Mouse (Mus musculus): ENCODE results near the gene 9330182L06Rik. TPM values are rescaled to one million over a fixed set of nuclear protein-coding genes. Genes with fewer than 3 reads are reported as not detected.

The 9330182L06Rik gene
- total RNA-seq, 1 experiment from 2014 or later, result 14.1 TPM

DNA sequence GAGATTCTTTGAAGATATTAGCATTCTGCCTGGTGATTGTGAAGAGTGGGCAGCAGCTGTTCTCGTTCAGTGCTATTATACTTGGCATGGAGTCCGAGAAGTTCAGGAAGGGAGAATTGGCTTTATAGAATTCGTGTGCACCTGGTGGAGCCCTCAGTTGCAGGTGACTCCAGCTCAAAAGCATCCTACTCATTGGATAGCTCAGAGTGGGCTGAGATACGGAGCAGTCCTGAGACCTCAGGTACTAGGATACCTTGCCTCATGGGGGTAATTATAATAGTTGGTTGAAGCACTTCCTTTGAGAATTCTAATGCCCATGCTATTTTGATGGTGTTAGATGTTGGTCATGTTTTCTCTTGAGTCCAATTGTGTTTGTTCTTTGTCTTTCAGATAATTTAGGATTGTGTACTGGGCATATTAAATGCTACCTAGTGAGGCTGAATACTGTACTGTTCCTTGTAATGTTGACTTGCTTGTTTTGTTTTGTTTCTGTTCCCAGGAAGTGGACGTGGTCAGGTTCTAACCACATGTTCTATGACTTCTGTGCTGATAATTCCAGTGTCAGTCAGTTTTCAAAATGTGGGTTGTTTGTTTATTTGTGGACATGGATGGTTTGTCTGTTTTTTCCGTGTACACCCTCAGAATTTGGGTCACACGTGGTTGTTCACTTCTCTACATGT is 96.2 kb downstream of the 9330182L06Rik start:
- no peak for DNase-seq

DNA sequence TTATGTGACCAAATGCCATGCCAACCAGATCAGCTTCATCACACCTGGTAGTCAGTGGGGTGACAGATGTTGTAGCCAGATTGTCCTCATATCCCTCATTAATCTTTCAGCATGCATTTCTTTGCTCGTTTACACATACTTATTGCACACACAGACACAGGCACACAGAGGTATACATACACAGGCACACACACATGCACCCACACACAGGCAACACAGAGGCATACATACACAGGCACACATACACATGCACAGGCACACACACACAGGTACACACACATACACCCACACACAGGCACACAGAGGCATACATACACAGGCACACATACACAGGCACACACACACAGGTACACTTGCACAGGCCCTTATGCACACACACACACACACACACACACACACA is 99.0 kb downstream of the 9330182L06Rik start:
- no peak for DNase-seq

DNA sequence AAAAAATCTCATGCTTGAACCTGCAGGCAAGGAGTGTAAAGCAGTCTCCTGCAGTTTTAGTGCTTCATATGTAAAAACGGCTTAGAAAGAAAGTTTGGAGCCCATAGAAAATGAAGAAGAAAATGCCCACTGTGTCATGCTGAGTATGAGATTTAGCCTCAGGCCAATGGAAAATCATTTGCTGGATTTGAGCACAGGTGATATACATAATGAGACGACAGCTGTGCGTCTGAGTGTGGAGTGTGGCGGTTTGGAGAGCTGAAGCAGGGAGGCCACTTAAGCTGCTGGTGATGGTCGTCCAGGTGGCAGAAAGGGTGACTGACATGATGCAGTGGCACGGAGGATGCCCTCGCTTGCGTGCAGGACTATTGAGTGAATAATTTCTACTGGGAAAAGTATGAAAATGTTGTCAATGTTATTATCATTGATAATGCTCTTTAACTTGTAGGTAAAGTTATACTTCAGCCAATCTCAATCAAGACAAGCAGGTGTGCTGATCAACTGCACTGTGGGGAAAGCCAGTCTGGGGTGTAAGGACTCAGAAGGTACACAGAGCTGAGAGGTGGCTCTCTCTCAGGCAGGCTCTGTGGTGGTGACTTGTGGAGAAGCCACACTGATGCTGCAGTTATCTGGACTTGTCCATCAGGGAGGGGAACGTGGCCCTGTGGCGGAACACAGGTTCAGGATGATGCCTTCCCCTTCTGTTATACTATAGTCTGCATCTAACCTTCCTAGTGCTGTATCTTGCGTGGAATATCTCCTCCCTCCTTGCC is 102.2 kb downstream of the 9330182L06Rik start:
- DNase-seq, result no peak

DNA sequence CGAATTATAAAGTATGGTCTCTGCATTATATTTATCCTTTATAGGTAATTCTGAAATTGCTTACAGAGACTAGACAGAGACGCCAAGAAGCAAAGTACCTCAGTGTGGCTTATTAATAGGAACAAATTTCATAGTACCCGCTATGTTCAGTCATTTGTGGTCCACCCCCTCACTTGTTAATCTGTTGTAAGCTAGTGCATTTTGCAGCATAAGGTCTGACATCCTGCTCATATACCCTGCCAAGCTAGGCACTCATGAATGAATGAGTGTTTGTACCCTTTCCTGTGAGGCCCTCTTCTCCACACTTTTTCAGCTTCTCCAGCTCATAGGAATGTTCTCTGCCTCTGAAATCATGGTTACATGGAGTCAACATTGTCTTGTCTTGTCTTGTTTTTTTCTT is 105.2 kb downstream of the 9330182L06Rik start:
- no peak for DNase-seq

DNA sequence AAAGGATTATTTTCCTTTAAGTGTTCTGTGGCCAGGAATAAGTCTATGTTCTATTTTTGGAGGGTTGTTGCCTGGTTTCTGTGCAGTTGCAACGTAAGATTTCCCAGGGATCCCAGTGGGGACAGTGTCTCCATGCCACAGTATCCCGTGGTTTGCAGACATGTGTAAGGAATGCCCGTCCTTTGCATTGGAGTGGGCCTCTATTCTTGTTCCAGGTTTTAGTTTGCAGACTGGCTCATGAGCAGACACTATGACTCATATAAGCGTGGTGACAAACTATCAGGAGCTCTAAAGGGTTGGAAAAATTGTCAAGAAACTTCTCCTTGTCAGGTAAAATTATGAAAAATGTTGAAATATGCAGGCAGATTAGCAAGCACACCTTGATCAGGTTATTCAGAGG is 107.4 kb downstream of the 9330182L06Rik start:
- DNase-seq, result no peak

DNA sequence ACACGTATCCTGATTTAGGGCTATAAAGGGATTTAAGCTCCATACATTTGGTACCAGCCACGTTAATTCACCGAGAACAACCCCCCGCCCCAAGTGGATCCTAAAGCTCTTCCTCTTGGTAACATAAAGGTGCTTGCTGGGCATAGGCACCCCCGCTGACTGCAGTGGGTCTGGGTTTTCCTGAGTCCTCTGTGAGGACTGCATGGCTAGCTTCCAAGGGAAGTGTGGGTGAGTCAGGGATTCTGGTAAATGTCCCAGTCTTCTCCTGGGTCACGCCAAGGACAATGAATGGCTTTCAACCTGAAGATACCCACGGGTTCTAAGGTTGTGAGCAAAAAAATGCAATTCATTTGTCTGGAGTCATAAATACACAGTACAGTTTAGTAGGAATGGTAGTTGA is 124.0 kb downstream of the 9330182L06Rik start:
- peak; percentile 59 for DNase-seq

DNA sequence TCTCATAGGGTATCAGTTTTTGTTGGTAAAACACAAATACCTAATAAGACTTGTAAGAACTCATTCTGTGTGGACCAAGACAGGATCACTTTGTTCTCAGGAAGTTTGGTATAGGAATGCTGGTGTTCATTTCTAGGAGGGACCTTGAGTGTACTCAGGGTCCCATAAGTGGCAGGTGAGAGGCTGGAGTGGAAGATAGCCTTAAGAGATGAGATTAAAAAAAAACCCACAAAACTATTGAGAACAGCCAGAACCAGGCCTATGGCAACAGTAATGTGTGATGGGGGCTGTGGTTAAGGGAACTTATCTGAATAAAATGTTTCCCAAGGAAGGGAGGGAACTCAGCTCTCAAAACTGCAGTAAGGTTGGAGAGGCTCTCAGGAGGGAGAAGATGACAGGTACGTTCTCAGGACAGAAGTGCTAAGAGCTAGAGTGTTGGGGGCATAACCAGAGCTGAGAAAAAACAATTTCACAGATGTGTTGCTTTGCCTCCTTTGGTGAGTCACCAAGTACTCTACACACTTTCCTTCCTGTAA is 126.0 kb downstream of the 9330182L06Rik start:
- DNase-seq, result no peak

DNA sequence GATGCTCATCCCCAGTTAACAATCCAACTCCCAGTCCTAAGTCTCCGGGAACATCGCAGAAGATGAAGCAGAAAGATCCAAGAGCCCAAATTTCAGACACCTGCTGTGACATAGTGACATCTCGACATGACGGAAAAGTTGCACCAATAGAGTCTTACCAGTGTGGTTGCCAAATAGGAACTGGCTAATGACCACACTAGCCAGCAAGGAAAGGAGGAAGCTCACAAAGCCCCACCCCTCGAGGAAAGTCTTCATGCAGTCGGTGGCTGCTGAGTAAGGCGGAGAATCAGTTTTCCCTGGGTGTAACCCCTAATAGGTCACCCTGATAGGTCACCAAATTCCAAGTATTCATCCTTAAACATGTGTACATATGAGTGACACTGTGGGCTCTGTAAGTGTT is 151.2 kb downstream of the 9330182L06Rik start:
- no peak for DNase-seq

DNA sequence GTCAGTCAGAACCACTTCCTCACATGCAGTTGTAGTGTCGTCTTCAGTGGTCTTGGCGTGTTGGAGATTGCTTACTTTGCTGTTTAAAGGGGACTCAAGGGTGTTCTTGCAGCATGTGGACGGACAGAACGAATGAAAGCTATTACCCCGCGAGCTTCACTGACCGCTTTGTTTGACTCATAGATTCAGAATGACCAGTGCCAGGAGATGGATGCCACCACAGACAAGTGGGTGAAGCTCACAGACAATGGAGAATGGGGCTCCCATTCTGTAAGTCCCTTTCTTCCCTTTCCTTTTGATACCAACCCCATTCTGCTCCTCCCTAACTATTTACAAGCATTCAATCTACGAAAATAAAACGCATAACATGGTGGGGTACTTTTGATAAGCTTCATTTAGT is 151.9 kb downstream of the 9330182L06Rik start:
- no peak for DNase-seq

DNA sequence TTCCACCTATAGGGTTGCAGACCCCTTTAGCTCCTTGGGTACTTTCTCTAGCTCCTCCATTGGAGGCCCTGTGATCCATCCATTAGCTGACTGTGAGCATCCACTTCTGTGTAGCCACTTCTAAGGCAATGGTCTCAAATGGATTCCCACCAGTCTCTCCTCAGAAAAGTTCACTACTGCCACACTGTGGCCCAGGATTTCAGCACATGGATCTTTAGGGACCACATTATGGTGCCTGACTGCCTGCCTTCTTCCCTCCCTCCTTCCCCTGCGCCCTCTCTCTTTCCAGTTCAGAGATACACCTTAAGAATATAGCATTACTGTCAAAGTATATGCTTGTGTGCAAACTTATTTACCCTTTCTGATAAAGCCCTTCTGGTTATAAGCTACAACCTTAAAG is 154.0 kb downstream of the 9330182L06Rik start:
- peak; percentile 51 for DNase-seq

DNA sequence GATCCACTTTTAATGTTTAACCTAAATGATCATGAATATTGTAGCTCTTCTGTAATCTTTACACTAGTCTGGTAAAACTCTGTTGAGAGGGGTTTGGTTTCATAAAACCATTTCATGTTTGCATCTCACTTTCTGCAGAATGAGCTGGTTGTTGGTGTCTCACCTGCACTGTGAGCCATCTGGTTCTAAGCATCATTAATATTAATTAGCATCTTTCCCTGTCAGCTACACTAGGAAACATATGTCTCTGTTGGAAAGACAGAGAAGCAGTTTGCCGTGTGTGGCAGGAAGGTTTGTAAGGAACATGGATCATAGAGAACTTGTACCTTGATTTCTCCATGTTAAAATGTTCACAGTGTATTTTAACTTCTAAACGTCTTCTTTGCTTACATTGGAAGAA is 158.5 kb downstream of the 9330182L06Rik start:
- no peak for DNase-seq

DNA sequence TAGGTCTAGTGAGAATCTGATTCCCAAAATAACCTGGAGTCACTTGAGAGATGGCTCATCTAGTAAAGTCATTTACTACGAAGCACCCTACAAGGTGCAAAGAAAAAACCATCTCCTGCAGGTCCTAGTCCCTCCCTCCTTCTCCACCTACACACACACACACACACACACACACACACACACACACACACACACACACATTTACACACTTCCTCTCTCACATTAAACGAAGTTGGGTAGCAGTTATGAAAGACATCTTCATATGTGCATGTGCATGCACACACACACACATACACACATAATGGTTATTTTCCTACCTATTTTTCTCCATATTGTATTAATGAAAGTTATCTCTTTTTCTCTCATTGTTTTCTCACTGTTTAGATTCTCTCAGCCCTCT is 161.2 kb downstream of the 9330182L06Rik start:
- no peak for DNase-seq

DNA sequence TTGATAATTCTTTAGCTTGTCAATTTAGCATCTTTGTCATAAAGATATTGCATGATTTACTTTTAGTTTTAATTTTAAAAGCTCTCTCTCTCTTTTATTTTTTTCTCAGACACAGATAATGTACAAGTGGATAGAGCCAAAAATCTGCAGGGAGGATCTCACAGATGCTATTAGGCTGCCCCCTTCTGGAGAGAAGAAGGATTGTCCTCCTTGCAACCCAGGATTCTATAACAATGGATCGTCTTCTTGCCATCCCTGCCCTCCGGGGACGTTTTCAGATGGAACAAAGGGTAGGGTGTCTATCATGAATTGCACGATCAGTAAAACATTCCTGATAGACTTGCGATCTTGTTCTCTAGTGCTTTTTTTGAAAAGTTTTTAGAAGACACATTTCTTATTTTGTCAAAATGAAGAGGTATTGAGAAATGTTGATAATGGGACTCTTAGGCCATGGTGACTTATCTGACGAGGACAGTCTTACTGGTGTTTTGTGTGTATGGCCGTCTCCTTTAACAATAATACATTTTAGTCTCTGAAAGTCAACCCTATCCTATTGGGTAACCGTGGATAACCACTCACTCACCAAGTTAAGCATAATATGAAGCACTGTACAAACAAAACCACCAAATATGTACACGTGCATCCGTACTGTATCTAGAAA is 161.8 kb downstream of the 9330182L06Rik start:
- DNase-seq, result peak; percentile 42

DNA sequence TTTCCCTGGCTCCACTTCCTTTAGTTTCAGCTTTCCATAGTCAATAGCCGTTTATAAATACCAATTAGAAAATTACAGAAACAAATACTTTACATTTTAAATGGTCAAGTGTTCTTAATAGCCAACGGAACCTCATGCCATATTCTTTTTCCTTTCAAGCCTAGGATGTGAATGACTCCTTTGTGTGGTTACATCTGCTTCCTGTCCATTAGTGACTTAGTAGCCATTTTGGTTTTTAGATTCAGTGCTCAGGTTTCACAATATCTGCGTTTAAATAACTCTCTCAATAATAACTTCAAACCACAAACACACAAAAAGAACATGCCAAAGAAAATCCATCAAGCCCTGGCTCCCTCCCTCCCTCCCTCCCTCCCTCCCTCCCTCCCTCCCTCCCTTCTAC is 162.8 kb downstream of the 9330182L06Rik start:
- no peak for DNase-seq

DNA sequence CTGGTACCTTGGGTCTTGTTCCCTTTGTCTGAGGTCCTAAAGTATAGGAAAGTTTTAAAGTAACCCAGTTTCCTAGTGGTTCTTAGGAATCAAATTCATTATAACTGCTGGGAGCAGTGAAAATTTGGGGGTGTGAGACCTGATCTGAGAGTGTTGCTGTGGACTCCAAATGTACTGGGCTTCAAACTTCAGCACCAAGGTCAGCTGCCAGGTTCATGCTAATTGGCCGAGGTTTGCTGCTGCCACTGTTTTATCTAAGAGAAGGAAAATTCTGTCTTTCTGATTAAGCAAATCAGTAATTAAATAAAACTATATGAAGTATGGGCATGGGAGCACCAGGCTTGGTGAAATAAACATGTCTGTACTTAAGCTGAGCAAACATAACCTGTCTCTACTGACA is 180.2 kb downstream of the 9330182L06Rik start:
- peak; percentile 38 for DNase-seq

DNA sequence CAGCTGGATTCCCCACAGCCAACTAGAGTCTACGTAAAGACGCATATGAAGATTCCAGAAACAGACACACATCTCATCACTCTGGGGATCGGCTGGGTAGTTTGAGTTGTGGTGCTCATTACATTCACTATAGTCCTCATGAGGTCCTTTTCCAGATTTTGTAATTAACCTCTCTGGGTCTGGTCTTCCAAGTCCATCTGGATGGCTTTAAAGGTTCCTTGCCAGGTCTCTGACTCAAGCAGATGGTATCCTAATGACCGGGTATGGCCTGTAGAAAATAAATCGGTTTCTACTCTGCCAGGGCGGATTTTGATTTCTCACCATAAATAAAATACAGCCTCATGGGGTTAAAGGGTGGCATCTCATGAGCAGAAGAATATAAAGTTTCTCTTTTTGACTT is 183.0 kb downstream of the 9330182L06Rik start:
- DNase-seq, result no peak

DNA sequence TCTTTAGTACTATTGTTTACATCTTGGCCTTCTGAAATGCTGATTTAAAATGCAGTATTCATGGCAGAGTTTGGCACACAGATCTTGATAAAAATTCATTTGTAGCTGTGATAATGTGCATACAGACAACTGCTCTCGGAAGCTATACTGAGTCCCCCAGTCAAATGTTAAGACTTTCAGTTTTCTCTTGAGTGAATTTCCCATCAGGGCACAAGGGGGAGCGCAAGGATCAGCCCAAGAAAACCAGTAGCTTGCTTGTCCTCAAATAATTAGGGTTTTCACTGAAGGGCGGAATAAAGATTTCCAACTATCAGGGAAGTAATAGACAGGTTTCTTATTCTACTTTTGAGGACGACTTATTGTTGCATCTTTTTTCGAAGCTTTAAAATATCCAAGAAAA is 183.7 kb downstream of the 9330182L06Rik start:
- DNase-seq, result peak; percentile 5

DNA sequence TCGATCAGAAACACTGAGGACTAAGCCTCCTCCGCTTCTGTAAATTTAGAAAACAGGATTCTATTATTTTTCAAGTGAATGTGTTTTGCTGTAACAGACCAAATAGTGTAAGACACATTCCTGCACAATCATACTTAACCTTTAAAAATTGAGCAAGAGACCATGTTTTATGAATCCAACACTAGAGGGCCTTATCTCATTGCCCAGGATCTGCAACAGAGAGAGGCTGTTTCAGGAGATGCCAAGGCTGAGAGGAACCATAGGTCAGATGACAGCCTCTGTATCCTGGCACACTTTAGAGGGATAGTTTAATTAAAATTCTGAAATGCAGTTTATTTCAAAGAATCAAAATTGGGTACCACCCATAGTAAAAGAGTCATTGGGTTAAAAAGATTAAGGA is 187.4 kb downstream of the 9330182L06Rik start:
- DNase-seq, result no peak

DNA sequence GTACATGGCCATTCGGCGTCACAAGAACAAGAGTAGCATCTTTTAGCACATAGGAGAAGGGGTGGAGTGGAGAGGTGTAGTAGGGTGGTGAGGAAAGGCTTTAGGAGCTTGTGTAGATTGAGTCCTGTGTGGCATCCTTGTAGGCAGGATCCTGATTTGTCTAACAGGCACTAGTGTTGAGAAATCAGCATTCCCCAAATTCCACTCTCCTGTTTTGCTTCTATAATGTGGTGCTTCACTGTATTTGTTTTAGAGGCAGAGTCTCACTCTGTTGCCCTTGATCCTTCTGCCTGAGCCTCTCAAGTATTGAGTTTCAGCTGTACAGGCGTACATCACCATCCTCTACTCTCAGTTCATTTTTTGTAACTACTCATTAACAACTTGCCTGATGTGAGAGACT is 211.7 kb downstream of the 9330182L06Rik start:
- no peak for DNase-seq

DNA sequence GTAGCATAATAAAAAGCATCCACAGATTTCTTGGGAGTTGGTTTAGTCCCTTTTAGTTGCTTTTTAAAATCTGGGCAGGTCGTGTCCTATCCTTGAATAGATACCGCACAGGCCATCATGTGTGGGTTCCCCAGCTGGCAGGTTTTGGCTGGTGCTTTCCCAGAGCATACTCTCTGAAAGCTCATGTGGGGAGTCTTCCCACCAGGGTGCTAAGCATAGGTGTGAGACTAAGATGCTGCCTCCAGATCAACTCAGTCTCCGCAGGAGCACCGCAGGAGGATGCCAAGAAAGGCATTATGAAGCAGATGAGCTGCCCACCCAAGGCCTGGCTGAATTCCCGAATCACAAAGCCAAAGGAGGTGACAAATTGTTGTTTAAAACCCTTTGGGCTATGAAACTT is 229.5 kb downstream of the 9330182L06Rik start:
- no peak for DNase-seq

DNA sequence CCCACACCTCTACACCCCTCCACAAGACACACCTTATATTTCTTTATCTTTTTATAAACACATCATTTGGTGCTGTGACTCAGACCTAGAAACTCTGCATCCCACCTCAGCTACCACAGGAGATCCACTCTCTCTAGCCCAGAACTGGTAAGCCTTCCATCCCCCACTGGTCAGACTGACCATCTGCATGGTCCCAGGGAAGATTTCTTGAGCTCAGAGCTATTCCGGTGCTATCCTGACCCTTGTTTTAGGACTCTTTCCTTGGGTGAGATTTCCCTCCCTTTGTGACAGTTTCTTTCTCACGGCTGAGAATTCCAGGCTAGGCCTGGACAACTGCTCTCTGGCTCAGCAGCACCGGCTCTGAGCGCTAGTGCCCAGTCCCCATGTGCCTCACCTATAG is 231.3 kb downstream of the 9330182L06Rik start:
- DNase-seq, result no peak

DNA sequence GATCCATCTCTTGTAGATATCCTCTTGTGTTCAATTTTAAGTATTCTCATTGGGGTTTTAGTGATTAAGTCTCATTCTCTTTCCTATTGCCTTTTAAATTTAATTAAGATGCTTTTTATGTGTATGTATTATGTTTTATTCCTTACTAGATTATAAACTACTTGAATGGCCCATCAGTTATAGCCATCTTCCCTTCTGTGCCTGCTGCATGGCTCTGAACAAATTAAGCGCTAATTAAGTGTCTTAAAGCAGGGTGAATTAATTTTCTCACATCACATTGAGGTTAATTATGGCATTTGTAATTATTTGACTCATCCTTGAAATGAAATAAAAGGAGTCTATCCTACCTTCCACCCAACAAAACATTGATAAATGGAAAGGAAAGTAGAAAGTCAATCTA is 245.1 kb downstream of the 9330182L06Rik start:
- DNase-seq, result no peak

DNA sequence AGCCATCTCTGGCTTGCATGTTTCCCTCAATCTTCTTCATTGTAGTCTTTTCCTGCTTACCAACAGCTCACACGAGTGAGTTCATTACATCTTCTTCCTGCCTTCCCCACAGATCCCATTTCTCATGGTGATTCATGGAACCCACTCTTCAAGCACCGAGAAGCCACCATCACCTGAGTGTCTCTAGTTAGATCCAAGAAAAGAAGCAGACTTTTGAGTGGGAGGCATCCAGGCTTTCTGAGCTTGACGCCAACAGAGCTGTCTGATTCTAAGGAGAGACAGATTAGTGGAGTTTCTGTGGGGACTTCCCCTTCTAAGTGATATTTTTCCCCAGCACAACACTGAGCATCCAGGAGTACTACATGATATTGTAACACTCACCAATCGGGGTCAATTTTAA is 259.6 kb downstream of the 9330182L06Rik start:
- DNase-seq, result no peak
